Mouse (Mus musculus) olfactory bulb, adult 2 months (tissue): ENCODE results near the gene Zfp11.

Source experiments
- CTCF ChIP-seq: fragments of 200-500 bp; IDR thresholded peaks from 2 replicates; pipeline ENCODE4 v1.5.1; 2012; ENCODE audit warnings: low read depth, mild to moderate bottlenecking, low read length, moderate library complexity; ENCODE audit not compliant: insufficient read depth
- POLR2A ChIP-seq: fragments of 200-500 bp; IDR thresholded peaks from 2 replicates; pipeline ENCODE4 v1.6.1; 2012; ENCODE audit warnings: mild to moderate bottlenecking, low read depth, low read length, moderate library complexity; ENCODE audit not compliant: insufficient read depth

- TF ChIP-seq CTCF (no peak), POLR2A (no peak)
Measured at GRCm38 (mm10) chr5:129700506-129700905, 30.6 kb upstream of the Zfp11 start.
